Mouse (Mus musculus) thymus, adult 2 months (tissue): ENCODE data around the gene Ppp2r5c.

Experiments used
- CTCF ChIP-seq: fragments of 200-500 bp; IDR thresholded peaks from 2 replicates; pipeline ENCODE4 v1.5.1; 2012; ENCODE audit warnings: mild to moderate bottlenecking, control low read depth, low read length, moderate library complexity, borderline replicate concordance; ENCODE audit not compliant: control insufficient read depth, poor library complexity, insufficient read depth; ENCODE audit errors: extremely low read depth
- POLR2A ChIP-seq: fragments of 200-500 bp; IDR thresholded peaks from 2 replicates; pipeline ENCODE4 v1.6.1; 2012; ENCODE audit warnings: mild to moderate bottlenecking, low read length, control low read depth, moderate library complexity; ENCODE audit not compliant: control insufficient read depth, poor library complexity, insufficient read depth; ENCODE audit errors: extremely low read depth

GRCm38 (mm10) chr12:110609153-110609497 lies 162.2 kb downstream of the Ppp2r5c start:
- TF ChIP-seq CTCF: no peak
- no peak for TF ChIP-seq POLR2A
